Mouse (Mus musculus) stomach, embryonic 16.5 days (tissue): ENCODE measurements around the gene Artn. TPM values are rescaled to one million over a fixed set of nuclear protein-coding genes. Genes with fewer than 3 reads are reported as not detected.
A peak's percentile ranks its signal among the peaks of the same experiment; 100 is the strongest.

Experiments used
- ATAC-seq: fragments of 200-750 bp; cut with Nextera tagmentation; 2 replicates; pipeline ENCODE4 v1.8.0; 2017; ENCODE audit warnings: moderate number of reproducible peaks, moderate TSS enrichment; ENCODE audit not compliant: insufficient read depth, low FRiP score
- H3K27ac ChIP-seq: fragments of 300-500 bp; sonication (generic); 2 replicates; pipeline ENCODE4 v1.5.1; 2014; ENCODE audit warnings: low read length
- H3K27me3 ChIP-seq: fragments of 300-500 bp; sonication (generic); 2 replicates; pipeline ENCODE4 v1.6.1; 2014; ENCODE audit warnings: low read length, control low read depth, mixed read lengths; ENCODE audit not compliant: control insufficient read depth, insufficient read depth
- H3K36me3 ChIP-seq: fragments of 300-500 bp; sonication (generic); 2 replicates; pipeline ENCODE4 v1.6.1; 2014; ENCODE audit warnings: low read length; ENCODE audit not compliant: control insufficient read depth, insufficient read depth
- H3K4me1 ChIP-seq: fragments of 300-500 bp; sonication (generic); 2 replicates; pipeline ENCODE4 v1.6.1; 2014; ENCODE audit warnings: low read length, control low read depth, mixed read lengths; ENCODE audit not compliant: control insufficient read depth, insufficient read depth
- H3K4me2 ChIP-seq: fragments of 300-500 bp; sonication (generic); 2 replicates; pipeline ENCODE4 v1.6.1; 2014; ENCODE audit warnings: low read depth, low read length, mixed read lengths
- H3K4me3 ChIP-seq: fragments of 300-500 bp; sonication (generic); replicated peaks from 2 replicates; pipeline ENCODE4 v1.5.1; 2014; ENCODE audit warnings: mild to moderate bottlenecking, low read length
- H3K9ac ChIP-seq: fragments of 300-500 bp; sonication (generic); 2 replicates; pipeline ENCODE4 v1.6.1; 2014; ENCODE audit warnings: low read length
- H3K9me3 ChIP-seq: fragments of 300-500 bp; sonication (generic); replicated peaks from 2 replicates; pipeline ENCODE4 v1.6.1; 2016; ENCODE audit warnings: low read length, control low read depth; ENCODE audit not compliant: control insufficient read depth
- WGBS: fragments of 180-500 bp; shearing (Covaris S2); extraction: QIAGEN DNeasy Blood & Tissue Kit; methylation state at CpG from one replicate; pipeline ENCODE4 v1.1.7; 2014; 5-methylcytosine and 5-hydroxymethylcytosine counted together
- polyA plus RNA-seq: library from polyadenylated mRNA; unstranded; fragments of >200 nt; fragmentation: Nextera tagmentation; extraction: Ambion mirVana; gene quantifications from 2 replicates; pipeline ENCODE4 v1.2.1, GENCODE M21; 2015

Artn gene
- polyA plus RNA-seq, 1 experiment from 2014 or later = 5.3 TPM

DNA sequence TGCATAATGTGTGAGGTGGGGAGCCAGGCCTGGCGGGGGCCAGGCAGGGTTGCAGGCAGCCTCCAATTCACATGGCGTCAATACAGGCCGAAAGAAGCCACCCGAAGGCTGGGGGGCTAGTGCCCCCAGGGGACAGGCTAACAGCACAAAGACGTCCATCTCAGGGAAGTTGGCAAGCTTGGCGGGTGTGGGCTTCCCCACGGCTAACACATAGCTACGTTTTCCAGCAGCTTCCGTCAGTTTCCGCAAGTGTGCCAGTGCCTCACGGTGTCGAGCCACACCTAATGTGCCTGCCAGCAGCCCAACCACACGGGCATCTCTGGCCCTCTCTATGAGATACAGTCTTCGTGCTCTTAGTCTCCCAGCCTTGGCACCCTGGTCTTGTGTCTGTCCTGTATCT is 39.5 kb downstream of the Artn start:
- WGBS = 94% methylated on average over 14 of the region's 14 CpGs
- no peak overlapping the region for H3K4me2 ChIP-seq
- H3K27ac ChIP-seq = no peak overlapping the region
- peaks cover 5% of the 10 kb centered on the region for H3K36me3 ChIP-seq
- H3K9me3 ChIP-seq = no peaks in the 10 kb centered on the region
- H3K9ac ChIP-seq = no peak overlapping the region
- peaks cover 17% of the 10 kb centered on the region for H3K4me1 ChIP-seq
- ATAC-seq = no peak
- H3K4me3 ChIP-seq = no peak overlapping the region
- no peaks in the 10 kb centered on the region for H3K27me3 ChIP-seq

DNA sequence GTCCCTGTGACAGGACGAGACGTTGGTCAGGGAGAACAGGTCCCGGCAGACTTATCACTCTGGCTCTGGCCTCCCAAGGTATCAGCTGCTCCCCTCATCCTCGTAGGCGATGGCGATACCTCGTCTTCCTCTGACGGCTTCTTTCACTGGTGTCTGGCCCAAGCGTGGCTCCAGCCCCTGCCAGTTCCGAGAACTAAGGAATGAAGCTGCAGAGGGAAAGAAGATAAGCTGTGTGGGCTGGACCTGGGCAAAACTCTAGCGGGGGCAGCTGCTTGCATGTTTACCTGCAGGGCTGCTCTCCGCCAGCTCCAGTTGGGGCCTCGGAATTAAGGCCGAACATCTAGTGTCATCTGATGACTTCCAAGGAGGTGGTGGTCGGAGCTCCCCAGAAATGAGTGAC is 40.1 kb downstream of the Artn start:
- Histone ChIP-seq H3K9me3 (no peaks in the 10 kb centered on the region), H3K36me3 (peaks cover 10% of the 10 kb centered on the region), H3K4me3 (no peak overlapping the region), H3K27me3 (no peaks in the 10 kb centered on the region), H3K4me2 (no peak overlapping the region), H3K9ac (no peak overlapping the region), H3K4me1 (peaks cover 18% of the 10 kb centered on the region), H3K27ac (no peak overlapping the region)
- no peak for ATAC-seq
- WGBS = 89% methylated on average over 15 of the region's 15 CpGs

DNA sequence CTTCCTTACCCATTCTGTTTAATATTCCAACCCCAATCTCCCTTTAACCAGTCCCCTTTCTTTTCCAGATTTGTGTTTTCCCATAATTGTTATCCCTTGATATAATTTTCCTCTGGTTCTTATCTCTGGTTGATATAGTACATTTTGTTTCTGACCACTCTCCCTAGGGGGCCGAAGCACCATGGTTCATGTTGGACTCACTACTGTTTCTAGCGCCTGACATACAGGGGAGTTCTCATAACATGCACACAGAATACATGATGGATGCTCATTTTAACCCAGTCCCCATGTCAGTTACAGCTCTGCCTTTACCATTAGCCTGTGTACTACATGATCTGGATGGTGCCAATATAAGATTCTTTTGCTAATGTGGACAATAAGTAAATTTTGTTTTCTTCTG is 41.6 kb downstream of the Artn start:
- Histone ChIP-seq H3K9ac (peak overlapping the region; percentile 36), H3K36me3 (peaks cover 13% of the 10 kb centered on the region), H3K4me2 (peak overlapping the region; percentile 74), H3K9me3 (no peaks in the 10 kb centered on the region), H3K4me3 (no peak overlapping the region), H3K4me1 (peaks cover 29% of the 10 kb centered on the region), H3K27ac (no peak overlapping the region), H3K27me3 (no peaks in the 10 kb centered on the region)
- no peak for ATAC-seq
- WGBS = 63% methylated on average over 2 of the region's 2 CpGs

DNA sequence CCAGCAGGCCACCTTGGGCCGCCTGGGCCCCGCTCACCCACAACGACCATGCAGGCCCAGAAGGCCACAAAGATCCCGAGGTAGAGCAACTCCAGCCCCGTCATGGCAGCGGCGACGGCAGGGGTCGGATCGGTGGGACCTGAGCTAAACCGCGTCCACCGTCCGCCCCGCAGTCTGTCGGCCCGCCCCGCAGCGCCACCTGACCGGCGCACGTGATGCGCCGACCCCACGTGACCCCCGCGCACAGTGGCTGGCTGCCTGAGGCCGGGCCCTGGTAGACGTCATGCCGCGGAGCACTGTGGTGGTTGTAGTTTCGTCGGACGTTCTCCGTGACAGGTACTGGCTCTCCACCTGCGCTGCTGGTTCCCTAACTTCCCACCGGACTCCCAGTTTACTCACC is 42.4 kb downstream of the Artn start, which contains the start of gene Atp6v0b:
Gene Atp6v0b, minus strand, starts transcription at position 201 of the 400 bp plus-strand sequence.
- Histone ChIP-seq H3K4me3 (peak within 1 kb of the TSS; percentile 99), H3K27me3 (no peaks in the 10 kb centered on the region), H3K4me1 (peaks cover 32% of the 10 kb centered on the region), H3K9me3 (no peaks in the 10 kb centered on the region), H3K9ac (peak within 1 kb of the TSS; percentile 93), H3K4me2 (peak within 1 kb of the TSS; percentile 74), H3K27ac (peak within 1 kb of the TSS; percentile 72), H3K36me3 (peaks cover 13% of the 10 kb centered on the region)
- ATAC-seq = peak; percentile 92
- under 1% methylated on average over 37 of the region's 37 CpGs for WGBS

DNA sequence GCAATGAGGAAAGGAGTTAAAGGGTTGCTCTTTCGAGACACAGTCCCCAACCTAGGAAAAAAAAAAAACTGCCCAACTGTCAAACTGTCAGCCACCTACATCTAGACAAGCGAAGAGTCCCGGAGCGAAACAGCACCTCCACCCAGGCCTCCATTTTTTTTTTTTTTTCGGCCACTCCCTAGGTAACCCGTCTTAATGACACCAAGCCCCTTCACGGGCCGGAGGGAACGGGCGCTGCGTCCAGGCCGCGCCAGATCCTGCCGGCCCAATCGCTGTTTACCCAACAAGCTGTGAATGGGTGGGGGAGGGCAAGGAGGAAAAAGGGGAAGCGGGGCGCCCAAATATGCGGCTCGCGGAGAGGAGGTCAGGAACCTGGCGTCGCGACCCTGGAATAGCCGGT is 42.9 kb downstream of the Artn start:
- WGBS = 2% methylated on average over 24 of the region's 24 CpGs

DNA sequence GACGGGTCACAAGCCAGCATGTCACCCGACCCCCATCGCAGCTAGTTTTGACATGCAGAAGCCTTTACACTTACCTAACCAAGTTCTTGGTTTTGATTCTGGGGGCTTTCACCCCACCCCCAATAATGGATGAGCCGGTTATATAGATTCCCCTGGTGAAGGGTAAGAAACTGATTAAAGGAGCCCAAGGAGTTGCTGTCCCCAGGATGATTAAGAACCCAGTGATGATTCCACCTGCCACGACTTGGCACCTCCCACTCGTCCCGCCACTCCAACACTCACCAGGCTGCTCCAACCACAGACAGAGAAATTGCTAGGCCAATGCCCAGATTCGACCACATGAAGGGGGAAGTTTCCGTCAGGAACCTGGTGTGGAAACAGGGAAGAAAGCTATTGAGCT is 43.6 kb downstream of the Artn start:
- peaks cover 29% of the 10 kb centered on the region for H3K4me1 ChIP-seq
- H3K4me3 ChIP-seq = peak overlapping the region; percentile 99; the same call in 1 of the 2 replicates
- H3K9me3 ChIP-seq = no peaks in the 10 kb centered on the region
- no peak overlapping the region for H3K9ac ChIP-seq
- peaks cover 13% of the 10 kb centered on the region for H3K36me3 ChIP-seq
- 75% methylated on average over 9 of the region's 9 CpGs for WGBS
- no peaks in the 10 kb centered on the region for H3K27me3 ChIP-seq
- peak overlapping the region; percentile 74 for H3K4me2 ChIP-seq
- H3K27ac ChIP-seq = no peak overlapping the region
- no peak for ATAC-seq

More for the DNA sequence above, 42.9 kb downstream of the Artn start:
- peak overlapping the region; percentile 99 for H3K4me3 ChIP-seq
- H3K27me3 ChIP-seq = no peaks in the 10 kb centered on the region
- H3K27ac ChIP-seq = peak overlapping the region; percentile 72
- peaks cover 13% of the 10 kb centered on the region for H3K36me3 ChIP-seq
- ATAC-seq = peak; percentile 3; the same call in 1 of the 2 replicates
- peaks cover 33% of the 10 kb centered on the region for H3K4me1 ChIP-seq
- no peaks in the 10 kb centered on the region for H3K9me3 ChIP-seq
- peak overlapping the region; percentile 74 for H3K4me2 ChIP-seq
- peak overlapping the region; percentile 93 for H3K9ac ChIP-seq

DNA sequence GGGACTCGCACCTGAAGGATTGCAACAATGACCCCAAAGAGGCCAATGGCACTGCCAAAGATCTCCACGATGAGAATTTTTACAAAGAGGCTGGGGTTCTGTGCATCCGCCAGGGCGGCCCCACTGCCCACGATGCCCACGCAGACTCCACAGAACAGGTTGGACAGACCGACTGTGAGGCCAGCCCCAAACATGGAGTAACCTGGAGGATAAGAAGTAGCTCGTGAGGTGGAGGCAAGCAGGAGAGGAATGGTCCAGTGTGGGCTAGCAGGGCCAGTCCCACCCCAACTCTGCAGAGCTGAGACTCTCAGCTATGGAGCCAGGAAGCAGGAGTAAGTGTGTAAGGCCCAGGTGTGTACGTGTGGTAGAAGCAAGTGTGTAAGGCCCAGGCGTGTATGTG is 44.5 kb downstream of the Artn start:
- peaks cover 26% of the 10 kb centered on the region for H3K4me1 ChIP-seq

DNA sequence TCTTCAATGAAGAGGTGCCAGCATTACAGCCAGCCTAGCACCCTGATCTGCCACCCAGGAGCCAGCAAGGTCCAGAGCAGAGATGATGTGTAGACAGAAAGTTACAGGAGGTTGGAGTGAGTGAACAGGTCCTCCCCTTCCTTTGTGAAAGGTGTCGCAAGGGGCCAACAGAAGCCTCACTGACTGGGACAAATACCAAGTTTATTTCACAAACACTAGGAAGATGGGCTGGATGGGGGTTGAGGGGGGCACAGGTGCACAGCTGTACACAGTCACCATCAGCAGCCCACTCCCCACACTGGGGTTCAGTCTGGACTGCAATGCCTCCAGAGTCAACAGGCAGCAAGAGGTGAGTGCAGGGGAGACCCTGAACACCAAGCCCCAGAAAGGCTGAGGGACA is 45.4 kb downstream of the Artn start:
- no peak overlapping the region for H3K4me3 ChIP-seq
- peak overlapping the region; percentile 87; the same call in 1 of the 2 replicates for H3K9ac ChIP-seq
- H3K9me3 ChIP-seq = no peaks in the 10 kb centered on the region
- H3K27ac ChIP-seq = 0 out of 2 replicates have a peak overlapping the region, but pooled peaks have one; percentile 2
- ATAC-seq = no peak
- peaks cover 13% of the 10 kb centered on the region for H3K36me3 ChIP-seq
- H3K4me2 ChIP-seq = 0 out of 2 replicates have a peak overlapping the region, but pooled peaks have one; percentile 86
- 82% methylated on average over 1 of the region's 1 CpGs for WGBS
- peaks cover 26% of the 10 kb centered on the region for H3K4me1 ChIP-seq
- H3K27me3 ChIP-seq = no peaks in the 10 kb centered on the region

More for the DNA sequence above, 44.5 kb downstream of the Artn start:
- H3K36me3 ChIP-seq = peaks cover 13% of the 10 kb centered on the region
- H3K4me3 ChIP-seq = no peak overlapping the region
- no peak for ATAC-seq
- no peaks in the 10 kb centered on the region for H3K27me3 ChIP-seq
- no peak overlapping the region for H3K9ac ChIP-seq
- no peaks in the 10 kb centered on the region for H3K9me3 ChIP-seq
- 93% methylated on average over 10 of the region's 10 CpGs for WGBS
- no peak overlapping the region for H3K4me2 ChIP-seq
- H3K27ac ChIP-seq = no peak overlapping the region

DNA sequence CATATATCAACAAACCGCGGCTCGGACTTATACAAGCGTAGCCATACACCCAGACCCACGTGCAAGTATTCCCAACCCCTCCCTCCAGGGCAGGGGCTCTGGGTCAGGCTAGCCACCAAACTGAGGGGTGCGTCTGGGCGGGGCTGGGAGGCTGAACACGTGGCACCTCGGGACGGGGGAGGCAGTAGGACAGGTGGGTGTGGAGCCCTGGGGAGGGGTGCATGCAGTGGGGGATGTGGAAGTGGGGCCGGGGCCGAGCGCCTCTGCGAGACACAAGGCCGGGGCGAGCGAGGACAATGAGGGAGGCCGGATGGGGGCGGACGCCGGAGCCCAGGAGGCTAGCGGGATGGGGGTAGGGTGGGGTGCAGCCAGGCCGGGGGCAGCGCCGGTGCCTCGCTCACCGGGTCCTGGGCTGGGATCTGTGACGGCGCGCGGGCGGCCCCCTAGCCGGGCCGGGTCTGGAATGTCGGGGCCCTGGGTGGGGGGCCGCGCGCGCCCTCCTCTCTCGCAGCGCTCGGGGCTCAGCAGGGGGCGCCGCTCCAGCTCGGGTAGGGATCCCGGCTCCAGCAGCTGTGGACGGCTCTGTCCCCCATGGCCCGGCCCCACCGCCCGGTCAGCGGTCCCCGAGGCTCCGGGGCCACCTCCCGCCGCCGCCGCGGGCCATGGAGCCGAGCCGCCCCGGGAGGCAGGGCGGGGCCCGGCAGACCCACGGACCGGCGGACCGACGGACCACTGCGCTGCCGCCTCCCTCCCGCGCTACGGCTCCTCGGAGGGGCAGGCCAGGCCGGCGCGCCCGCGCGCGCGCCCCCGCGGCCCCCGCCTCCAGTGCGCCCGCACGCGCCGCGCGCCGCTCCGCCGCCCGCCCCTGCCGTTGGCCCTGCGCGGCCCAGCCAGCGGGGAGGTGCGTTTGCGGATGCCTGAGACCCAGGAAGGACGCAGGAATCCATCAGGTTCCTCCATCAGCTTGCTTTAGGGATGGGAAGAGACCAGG is 46.6 kb downstream of the Artn start, which contains the start of gene B4galt2:
Gene B4galt2, minus strand, starts transcription at position 787 of the 991 bp plus-strand sequence.
- ATAC-seq = peak; percentile 45

More for the DNA sequence above, 46.6 kb downstream of the Artn start, which contains the start of gene B4galt2:
- H3K4me1 ChIP-seq = peaks cover 26% of the 10 kb centered on the region
- no peaks in the 10 kb centered on the region for H3K27me3 ChIP-seq
- under 1% methylated on average over 91 of the region's 103 CpGs for WGBS
- peak within 1 kb of the TSS; percentile 70 for H3K4me3 ChIP-seq
- H3K4me2 ChIP-seq = peak within 1 kb of the TSS; percentile 86
- H3K36me3 ChIP-seq = peaks cover 13% of the 10 kb centered on the region
- peak within 1 kb of the TSS; percentile 87 for H3K9ac ChIP-seq
- peak within 1 kb of the TSS; percentile 62 for H3K27ac ChIP-seq
- no peaks in the 10 kb centered on the region for H3K9me3 ChIP-seq
